Mouse (Mus musculus) retina, embryonic 14.5 days (tissue): ENCODE measurements around the gene Slc16a3.

Experiments used
- DNase-seq: peaks from one replicate; pipeline ENCODE4 v3.0.0-alpha.2; 2015; ENCODE audit warnings: low spot score

Slc16a3 gene

DNA sequence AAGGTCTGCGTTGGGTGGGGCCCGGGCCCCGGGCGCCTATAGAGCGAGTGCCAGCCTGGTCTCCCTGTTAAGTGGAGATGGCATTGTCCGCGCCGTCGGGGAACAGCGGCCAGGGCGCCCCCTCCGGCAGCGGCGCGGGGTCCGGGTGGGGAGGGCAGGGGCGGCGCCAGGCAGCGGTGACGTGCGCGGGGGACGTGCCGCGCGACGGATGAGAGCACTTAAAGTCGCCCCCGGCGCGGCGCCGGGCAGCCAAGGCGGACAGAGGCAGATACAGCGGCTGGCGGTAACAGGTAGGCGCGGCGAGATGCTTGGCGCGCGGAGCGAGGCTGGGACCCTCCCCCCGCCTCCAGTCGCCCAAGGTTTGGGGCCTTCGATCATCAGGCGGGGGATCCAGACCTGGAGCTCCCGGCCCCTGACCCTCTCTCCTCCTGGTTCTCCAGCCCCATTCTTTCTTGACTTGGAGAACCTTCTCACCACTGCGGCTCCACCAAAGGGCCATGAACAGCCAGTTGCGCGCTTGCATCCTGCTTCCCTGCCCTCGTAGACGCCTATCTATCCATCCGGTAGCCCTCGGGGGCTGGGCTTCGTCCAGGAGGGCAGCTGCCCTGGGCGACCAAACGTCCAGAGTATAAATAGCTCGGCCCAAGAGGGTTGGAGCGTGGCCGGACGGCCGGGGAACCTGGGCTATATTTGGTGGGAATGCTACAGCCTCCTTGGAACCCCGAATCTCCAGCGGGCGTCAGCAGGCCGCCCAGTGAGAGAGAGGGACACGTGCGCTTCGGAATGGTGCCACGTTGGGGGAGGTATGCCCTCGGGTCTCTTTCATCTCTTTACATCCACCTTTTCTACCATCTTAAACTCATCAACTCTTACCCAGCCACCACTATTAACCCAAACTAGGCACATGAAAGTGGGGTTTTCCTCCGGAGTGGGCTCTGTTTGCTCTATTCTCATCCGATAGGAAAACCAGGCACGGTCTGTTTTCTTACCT lies 876 bp downstream of the Slc16a3 start:
- peak; percentile 73 for DNase-seq

DNA sequence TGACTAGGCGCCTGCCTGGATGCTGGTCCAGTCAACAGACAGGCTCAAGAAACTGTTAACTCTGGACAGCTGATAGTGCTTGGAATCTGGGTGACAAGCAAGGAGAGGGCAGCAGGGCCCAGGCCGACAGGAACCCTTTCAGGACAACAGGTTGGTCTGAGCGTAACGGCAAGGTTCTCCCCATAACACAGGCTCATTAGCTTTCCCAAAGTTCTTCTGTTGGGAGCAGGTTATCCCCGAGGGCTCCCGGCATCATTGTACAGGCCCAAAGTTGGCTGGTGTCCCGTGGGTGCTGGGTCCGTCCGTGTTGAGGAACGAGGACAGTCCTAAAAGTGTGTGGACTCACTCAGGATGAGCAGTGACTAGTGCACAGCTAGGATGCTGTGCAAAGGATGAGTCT lies 1.6 kb downstream of the Slc16a3 start:
- DNase-seq, result peak; percentile 15

DNA sequence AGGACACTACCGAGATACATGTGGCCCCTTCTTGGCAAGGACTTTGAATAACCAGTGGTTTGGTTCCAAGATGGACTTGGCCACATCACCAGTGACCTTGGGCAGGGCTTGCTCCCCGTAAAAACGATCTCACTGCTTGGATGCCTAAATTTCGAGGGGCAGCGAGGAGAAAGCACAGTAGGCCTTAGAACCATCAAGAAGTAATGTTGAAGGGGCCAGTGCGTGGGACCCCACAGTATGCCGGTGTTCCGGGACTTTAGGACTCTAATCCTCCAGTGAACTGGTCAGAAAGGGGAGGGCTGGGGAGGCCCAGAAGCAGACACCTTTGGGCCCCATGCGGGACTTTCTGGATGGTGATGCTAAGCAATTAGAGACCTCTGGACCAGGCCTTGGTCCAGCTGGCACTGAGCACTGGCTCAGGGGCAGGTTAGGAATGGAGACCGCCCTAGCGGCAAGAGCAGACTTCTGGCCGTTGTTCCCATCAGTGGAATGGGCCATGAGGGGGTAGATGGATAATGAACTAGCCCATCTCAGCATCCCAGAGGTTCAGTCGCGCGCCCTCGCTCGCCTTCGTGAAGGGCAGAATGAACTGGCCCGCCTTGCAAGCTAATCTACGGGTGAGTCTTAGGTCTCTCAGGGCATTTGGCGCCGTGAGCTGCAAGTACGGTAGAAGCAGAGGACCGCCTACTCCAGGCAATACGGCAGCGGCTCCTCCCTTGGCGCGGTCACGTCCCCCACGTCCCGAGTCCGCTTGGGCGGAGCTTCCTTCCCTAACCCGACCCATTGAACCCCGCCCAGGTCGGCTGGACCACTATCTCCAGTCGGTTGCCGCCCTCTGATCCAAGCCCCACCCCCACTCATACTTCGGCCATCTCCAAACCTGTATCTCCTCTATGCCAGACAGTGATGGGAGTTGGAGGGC lies 2.3 kb downstream of the Slc16a3 start:
- DNase-seq, result peak; percentile 97

DNA sequence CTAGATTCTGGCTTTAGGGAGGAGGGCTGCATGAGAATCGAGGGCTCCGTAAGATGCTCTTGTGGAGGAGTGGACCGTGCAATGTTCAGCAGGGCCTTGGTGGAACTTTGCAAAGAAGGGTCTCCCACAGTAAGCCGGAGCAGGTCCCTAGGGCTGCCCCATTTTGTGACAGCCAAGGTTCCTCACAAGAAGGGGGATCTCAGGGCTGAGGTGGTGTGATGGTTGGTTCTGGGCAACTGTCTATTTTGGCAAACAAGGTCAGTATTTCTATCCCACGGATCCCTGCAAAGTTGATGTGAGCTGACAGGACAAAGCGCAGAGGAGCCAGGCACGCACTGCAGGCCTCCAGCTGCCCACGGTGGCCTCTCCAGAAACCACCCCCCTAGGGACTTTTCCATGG lies 3.0 kb downstream of the Slc16a3 start:
- peak; percentile 60 for DNase-seq

DNA sequence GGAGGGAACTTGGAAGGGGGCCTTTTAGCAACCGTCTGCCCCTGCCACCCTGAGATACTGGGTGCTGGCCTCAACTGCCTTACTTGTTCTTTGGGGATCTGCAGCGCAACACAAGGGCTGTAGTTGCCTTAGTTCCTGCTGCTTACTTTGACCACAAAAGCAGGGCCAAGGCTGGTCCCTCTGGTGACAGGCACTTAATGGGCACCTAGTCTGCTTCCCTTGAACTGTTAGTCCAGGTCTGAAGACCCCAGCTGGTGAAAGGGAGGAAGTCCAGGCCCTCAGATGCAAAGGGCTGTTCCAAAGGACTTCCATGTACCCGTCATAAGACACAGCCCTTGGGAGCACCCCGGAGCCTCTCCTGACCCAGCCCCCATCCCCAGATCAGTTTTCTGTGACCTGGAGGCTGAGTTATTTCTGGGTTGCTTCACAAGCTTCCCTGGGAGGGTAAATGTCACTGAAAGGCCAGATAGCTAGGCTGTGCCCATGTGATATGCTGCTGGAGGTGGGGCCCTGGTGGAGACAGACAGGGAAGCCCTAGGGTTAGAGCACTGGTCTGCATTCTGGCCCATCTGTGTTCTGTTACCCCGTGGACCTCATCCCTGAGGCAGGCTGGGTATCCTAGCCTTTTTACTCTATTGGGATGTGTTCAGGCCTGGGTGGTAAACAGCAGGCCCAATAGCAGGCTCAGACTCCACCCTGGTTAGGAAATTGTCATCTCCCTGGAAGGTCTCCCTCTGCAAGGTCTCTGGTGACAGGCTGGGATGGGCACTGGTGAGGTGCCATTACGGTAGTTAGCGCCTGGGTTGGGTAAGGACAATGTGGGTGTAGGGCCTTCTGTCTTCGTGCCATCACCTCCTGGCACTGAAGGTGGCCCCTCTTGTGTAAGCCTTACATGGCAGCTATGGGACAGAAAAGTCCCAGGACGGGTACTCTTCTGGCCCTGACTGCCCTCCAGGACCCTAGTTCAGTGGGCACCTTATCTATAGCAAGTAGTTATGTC lies 3.8 kb downstream of the Slc16a3 start:
- DNase-seq, result peak; percentile 51

DNA sequence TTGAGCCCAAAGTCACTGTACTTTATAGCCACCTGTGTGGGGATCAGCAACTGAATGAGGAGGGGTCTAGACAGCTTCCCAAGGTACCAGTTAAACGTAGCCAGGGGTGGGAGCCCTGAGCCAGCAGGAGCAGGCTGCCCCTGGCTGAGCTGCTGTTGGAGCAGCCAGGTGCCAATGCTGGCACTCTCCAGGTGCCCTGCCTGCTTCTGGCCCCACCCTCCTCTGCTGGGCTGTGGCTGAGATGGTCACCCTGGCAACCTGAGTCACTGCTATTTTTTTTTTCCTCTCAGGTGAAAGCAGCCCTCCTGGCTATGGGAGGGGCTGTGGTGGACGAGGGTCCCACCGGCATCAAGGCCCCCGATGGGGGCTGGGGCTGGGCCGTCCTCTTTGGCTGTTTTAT lies 6.7 kb downstream of the Slc16a3 start:
- no peak for DNase-seq

DNA sequence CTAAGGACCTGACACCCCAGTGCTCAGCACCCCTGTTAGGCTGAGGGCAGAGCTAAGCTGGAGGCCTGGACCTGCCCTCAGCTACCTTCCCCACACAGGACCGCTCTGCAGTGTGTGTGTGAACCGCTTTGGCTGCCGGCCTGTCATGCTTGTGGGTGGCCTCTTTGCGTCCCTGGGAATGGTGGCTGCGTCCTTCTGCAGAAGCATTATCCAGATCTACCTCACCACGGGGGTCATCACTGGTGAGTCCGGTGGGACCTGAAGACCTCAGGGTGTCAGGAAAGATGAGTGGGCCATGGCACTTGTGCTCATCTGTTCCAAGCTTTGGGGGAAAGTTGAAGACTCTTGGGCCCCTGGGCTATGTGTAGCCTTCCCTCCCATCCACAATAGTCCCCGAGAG lies 7.4 kb downstream of the Slc16a3 start:
- DNase-seq, result no peak

DNA sequence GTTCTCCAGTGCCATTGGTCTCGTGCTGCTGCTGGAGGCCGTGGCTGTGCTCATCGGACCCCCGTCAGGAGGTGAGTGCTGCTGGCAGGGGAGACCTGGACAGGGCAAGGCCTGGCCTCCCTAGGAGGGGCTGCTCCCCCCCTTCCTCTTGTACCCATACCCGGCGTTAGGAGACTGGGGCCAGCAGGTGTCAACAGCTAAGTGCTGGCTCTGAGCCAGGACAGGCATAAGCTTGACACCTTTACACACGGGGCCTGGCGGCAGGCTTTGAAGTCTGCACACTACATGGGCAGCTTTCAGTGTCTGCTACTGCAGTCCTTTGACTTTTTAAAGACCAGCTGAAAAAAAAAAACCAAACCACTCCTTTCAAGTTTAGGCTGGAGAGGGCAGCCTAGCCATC lies 8.8 kb downstream of the Slc16a3 start:
- DNase-seq, result no peak

DNA sequence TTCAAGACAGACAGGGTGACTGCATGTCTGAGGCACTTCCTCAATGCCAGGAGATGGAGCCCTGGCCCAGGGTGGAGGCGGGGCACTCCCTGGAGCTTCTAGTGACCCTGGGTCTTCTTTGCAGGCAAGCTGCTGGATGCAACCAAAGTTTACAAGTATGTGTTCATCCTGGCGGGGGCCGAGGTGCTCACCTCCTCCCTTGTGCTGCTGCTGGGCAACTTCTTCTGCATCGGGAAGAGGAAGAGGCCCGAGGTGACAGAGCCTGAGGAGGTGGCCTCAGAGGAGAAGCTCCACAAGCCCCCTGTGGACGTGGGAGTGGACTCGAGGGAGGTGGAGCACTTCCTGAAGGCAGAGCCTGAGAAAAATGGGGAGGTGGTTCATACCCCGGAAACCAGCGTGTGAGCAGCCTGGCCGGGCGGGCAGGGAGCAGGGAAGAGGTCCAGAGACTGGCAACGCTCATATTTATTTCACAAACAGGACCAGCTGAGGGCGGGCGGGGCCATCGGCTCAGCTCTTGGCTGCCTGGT lies 9.5 kb downstream of the Slc16a3 start:
- DNase-seq, result no peak

DNA sequence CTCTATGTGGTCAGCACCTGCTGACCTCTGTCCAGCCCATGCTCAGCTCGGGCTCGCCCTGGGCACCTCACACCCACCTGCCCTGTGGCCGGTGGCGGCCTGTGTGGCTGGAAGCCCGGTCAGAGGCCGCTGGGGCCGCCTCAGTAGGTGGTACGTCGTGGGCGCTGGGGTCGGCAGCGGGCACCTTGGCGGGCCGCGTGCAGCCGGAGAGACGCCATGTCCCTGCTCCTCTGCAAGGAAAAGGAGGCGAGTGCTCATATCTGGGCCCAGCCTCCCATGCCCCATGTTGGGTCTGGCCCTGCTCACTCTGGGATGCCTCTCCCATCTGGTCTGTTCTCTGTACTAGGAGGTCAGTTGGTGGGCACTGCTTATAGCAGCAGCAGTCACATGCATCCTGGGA lies 10.8 kb downstream of the Slc16a3 start:
- DNase-seq, result no peak

DNA sequence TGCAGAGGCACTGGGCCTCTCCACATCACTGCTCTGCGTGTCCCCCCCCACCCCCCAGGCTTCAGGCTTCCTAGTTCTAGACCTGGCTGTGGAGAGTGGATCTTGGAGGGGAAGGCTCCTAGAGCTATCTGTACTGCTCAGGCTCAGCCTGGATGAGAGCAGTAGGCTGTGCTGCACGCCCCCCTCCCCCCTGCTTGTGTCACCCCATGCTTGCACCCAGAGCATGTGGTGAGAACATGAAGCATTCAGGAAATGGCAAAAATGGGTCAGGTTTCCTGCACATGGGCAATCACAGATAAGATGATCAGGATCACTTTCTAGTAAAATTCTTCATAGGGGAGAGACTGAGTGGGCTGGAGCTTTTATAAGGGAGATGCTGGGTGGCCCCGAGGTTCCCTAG lies 11.3 kb downstream of the Slc16a3 start:
- no peak for DNase-seq

DNA sequence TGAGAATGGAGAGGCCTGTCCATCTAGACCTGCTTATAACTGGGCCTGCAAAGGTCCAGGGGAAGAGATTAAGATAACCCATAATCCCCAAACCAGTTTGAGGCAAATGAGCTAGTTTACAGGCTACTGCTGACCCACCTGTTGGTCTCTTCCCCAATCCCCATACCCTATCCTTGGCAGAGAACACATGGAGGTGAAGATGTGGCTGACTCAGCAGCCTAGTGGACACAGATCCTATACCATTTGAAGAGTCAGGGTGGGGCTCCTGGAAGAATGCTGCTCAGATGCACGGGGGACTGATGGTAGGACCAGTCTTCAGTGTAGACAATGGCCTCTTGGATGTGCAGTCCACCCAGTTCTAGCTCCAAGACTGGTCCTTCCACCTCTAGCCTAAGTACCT lies 12.0 kb downstream of the Slc16a3 start:
- DNase-seq, result no peak

DNA sequence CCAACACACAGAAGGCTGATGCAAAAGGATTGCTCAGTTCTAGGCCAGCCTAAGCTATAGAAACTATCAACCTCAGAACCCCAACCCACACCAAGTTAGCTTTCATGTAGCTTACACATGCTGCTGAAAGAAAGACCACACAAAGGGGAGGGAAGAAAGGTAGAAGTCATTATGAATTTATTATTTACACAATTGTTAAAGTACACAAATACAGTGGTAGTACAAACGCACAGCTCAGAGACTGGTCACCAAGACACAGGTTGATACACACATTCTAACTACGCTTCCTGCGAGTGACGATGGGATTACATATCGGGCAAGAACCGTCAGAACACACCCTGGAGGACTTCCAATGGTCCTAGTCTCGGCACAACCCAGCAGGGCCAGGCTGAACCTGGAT lies 13.3 kb downstream of the Slc16a3 start:
- DNase-seq, result no peak

DNA sequence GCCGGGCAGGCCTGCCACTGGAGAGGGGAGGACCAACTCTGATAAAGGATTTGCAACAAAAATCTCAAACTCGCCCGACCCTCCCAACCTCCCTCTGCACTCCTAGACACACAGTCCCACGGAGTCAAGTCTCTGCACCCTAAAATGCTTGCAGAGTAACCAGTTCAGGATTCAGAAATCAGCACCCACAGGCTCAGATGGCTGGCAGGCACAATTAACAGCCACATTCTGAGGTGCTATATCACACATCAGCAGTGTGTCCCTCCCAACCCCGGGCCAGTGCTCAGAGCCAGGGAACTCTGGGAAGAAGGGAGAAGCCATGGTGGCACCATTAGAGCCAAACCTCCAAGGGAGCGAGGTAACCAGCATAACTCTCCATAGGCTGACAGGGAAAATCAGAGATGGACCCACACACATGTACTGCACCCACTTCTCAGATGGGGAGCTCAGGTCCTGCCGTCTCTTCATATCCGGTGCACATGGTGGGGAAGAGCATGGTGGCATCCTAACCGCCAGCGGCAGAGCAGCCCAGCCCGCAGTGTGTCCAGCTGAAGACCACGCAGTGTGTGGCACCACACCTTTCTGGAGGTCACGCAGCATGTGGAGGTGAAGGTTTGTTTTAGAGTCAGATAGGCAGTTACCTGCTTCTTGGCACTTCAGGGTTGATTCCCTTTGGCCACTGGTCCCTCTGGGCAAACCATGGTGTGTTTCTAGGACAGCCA lies 13.9 kb downstream of the Slc16a3 start:
- no peak for DNase-seq

DNA sequence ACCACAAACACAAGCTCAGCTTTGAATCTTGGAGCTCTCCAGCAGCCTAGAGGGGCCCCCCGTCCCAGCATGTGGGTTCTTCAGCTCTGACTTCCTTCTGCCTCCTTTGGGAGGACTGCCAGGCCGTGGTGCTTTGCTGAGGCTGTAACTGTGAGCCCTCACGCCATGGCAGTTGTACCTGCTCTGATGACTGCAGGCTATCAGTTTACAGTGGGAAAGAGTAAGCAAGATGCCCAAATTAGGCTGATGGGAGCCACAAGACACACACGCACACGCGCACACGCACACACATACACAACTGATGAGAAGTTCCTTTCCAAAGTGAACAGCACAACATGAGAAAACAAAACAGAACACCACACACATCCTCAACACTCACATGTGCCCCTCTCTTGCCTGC lies 14.6 kb downstream of the Slc16a3 start:
- DNase-seq, result no peak

DNA sequence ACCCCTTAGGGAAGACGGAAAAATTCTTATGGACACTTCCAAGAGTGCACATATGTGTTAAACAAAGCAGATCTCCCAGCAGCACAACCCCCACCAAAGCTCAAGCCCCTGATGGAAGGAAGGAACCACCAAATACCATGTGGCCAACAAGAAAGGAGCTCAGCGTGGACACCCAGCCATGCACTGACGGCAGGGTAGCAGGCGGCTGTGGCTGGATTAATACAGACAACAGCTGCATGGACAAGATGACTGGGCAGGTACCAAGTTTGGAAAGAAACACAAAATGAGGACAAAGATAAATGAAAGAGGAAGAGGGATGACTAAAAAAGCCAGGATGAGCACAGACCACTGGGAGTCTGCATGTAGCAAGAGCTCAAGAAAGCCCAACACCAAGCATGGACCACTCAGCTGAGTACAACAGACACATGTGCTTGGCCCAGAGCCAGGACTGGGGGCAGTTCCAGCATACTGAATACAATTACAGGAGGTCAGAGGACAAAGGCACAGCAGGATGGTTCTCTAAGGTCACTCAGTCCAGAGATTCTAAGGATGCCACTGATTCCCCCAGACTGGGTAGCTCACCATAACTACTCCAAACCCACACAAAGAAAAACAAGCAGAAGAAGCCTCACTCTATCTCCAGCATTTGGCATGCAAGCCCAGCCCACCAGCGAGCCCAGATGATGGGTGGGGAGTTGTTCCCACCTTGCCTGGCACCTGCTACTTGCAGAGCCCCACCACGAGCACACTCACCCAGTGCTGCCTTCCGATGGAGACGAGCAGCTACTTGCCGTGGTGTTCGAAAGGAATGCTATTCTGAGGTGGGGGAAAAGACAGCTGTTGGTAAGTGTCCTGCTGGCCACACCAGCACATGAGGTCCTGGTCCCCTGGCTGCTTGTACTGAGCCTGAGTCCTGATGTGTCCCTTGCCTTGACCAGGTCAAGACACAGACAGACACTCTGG lies 16.2 kb downstream of the Slc16a3 start:
- DNase-seq, result peak; percentile 33

DNA sequence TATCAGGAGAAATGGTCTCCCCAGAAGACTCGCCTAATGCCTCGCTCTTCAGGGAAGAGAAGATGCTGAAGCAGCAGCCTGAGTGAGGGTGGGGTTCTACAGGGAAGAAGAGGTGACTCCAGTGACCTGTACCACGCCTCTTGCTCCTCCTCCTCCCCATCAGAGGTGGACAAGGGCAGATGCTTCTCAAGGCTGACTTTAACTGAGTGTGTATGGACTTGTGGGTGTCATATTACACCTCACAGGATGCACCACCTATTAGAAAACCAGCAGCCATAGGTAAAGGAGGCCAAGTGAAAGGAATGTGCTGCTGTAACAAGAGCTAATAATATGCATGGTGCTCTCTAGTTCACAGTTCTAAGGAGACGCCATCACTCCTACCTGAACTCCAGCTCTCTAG lies 17.3 kb downstream of the Slc16a3 start:
- DNase-seq, result no peak

DNA sequence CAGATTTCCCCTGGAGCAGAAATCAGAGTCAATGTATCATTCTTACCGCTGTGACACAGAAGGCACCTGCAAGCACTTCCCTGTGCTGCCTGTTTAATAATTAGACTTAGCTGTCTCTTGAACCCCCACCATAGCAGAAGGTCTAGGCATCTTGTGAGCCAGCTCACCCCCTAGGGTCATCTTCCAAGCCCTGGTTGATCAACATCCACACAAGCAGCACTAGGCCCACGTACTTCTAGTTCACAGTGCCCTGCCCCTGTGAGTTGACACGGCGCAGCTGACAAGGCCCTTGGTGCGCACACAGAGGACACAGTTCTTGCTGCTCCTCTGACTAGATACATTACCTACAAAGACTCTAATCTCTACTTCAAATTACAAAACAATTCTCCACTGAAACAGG lies 21.5 kb downstream of the Slc16a3 start:
- no peak for DNase-seq

DNA sequence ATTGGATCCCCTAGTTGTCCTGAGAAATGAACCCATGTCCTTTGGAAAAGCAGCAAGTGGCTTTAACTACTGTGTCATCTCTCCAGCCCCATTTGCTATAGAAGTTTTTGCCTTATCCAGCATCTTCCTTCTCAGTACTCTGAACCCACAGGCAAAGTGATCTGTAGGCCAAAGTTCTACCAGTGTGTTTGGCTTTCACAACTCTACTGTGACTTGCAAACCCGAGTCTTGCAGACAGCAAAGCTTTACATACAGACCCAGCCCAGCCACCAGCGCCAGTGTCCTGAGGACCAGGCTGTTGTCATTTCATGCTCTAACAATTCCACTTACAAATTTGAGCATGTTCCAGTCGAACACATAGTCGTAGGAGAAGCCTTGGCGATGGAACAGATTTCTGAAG lies 23.0 kb downstream of the Slc16a3 start:
- DNase-seq, result no peak

DNA sequence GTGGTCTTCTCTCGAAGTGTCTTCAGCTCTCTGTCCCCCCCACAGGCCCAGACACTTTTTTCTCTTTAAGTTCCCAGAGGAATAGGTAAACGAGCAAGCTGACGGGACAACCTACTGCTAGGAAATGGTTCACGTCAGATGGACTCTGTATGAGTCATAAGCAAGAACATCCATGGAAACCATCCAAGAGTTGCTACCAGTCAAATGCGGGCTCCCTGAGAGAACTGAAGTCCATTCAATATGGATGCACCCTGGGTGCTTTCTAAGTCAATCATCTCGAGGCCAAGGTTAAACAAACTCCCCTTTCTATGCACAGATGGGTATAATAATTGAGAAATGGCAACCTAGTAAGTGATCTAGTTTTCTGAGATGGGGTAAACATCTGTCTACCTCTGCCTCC lies 25.0 kb downstream of the Slc16a3 start:
- no peak for DNase-seq
